Mouse (Mus musculus) heart, adult 11 months (tissue): Measurements from ENCODE around the gene Crygd.
A peak's percentile ranks its signal among the peaks of the same experiment; 100 is the strongest.

Experiments
- DNase-seq: peaks from one replicate; pipeline ENCODE4 v3.0.0; 2022

Crygd gene

GRCm38 (mm10) chr1:65063352-65063751, at the start of gene Crygd:
TSS of gene Crygd (minus strand) at chr1:65063452.
- no peak for DNase-seq

- peak; percentile 94 for DNase-seq
Measured at GRCm38 (mm10) chr1:65112807-65113196, 49.5 kb upstream of the Crygd start.

GRCm38 (mm10) chr1:65112031-65112806, 49.0 kb upstream of the Crygd start:
- DNase-seq: no peak

- peak; percentile 82 for DNase-seq
Measured at GRCm38 (mm10) chr1:65109756-65110435, 46.6 kb upstream of the Crygd start.

DNA sequence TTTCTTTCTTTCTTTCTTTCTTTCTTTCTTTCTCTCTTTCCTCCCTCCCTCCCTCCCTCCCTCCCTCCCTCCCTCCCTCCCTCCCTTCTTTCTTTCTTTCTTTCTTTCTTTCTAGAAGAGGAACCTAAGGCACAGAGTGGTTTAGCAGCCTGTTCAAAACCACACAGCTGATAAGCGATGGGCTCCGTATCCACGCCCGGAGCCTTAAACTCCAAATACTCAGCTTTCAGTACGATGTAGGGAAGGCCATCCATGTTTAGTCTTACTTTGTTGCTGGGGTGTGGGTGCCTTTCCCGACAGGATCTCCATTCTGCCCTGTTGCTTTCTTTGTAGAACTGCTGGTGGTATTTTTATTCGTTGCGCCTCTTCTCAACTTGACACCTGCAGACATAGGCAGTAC, 45.9 kb upstream of the Crygd start:
- DNase-seq: no peak

GRCm38 (mm10) chr1:65107654-65108279, 44.5 kb upstream of the Crygd start:
- DNase-seq: no peak

DNA sequence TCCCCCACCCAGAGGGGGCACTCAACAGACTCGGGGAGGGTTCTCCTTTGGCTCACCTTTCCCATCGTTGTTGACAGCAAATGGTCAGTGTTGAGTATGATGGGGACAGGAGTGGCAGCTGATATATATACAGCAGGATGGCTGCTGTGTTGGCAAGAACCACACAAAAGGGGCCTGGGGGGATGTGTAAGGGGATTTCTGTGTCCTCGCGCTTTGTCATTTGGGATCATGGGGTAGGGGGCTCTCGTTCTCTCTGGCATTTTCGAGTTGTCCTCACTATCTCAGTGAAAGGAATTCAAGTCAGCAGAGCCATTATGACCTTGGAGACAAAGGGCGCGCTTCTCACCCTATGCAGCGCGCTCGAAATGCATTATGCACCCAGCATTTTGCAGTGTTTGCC, 40.0 kb upstream of the Crygd start, which contains the start of gene Cryga:
Gene Cryga (minus strand): TSS at position 101 of the 400 bp plus-strand sequence.
- no peak for DNase-seq

- DNase-seq: no peak
Measured at GRCm38 (mm10) chr1:65096953-65097352, 33.7 kb upstream of the Crygd start.

DNA sequence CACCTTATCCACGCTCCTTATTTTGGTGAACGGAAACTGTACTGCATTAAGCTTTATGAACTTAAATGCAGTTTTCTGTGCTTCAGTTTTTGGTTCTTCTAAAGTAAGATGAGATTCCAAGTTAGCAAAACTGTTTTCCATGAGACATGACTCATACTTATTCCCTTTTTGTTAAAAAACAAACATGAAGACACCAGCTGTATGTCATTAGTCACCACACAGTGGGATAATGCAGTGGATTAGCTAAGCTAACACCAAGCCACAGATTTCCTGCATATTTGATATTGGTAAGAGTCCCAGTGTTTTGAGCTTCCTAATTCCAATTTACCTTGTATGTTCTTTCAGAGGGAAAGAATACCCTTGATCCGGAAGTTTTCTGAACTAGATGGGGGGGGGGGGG, 28.3 kb upstream of the Crygd start:
- no peak for DNase-seq

GRCm38 (mm10) chr1:65090370-65090769, 27.1 kb upstream of the Crygd start:
- DNase-seq: peak; percentile 92

- no peak for DNase-seq
Measured at GRCm38 (mm10) chr1:65088567-65089356, 25.5 kb upstream of the Crygd start.

DNA sequence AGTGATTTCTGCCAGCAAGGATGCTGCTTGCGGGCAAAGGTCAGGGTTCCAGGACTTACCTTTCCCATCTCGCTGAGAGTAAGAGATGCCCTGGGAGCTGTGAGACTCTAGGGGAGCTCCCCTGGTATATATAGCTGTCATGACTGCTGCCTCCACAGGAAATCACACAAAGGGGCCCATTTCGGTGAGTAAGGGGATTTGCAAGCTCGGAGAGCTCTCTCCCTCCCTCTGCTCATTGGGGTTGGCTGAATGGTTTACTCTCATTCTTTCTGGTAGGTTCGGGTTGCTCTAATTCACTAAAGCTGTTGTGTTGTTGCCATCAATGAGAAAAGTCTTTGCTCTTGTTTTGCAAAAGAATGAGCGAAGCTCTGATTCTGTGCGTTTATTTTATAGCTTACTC, 18.9 kb upstream of the Crygd start, which contains the start of gene Crygb:
Gene Crygb (minus strand): TSS at position 101 of the 400 bp plus-strand sequence.
- no peak for DNase-seq

DNA sequence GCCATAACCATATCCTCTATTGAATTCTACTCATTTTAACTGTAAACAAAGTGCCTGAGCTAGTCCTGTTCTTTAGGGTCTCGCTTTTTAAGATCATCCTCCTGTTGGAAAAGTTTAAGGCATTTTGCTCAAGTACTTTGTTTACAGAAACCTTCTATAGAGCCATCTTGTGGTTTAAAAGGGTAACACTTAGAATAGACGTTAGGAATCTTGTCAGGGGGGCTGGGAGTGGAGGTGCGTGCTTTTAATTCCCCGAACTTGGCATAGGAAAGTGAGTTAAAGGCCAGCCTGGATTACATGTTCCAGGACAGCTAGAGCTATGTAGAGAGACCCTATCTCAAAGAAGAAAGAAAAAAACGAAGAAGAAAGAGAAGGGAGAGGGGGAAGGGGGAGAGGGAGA, 12.4 kb upstream of the Crygd start:
- peak; percentile 39 for DNase-seq

GRCm38 (mm10) chr1:65073589-65073988, 10.3 kb upstream of the Crygd start, which contains the start of gene Crygc:
TSS of gene Crygc (minus strand) at chr1:65073689.
- DNase-seq: peak; percentile 1

GRCm38 (mm10) chr1:65067842-65068241, 4.6 kb upstream of the Crygd start:
- peak; percentile 10 for DNase-seq

DNA sequence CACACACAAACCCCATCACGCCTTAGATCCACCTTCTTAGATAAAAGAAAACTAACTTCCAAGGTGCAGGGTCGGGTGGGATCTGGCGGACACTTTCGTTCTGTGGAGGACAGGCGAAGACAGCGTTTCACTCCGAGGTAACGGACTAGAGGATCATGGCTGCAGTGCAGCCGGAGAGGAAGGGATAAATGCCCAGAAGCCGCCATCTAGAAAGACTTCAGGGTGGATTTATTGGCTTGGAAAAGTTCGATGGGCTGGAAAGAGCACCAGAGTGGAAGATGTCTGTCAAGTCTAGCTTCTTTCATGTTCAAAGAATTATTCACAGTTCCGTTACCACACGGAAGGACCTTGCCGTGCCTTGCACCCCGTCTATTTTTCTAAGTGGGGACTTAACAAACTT, 949 bp upstream of the Crygd start:
- DNase-seq: peak; percentile 64

DNA sequence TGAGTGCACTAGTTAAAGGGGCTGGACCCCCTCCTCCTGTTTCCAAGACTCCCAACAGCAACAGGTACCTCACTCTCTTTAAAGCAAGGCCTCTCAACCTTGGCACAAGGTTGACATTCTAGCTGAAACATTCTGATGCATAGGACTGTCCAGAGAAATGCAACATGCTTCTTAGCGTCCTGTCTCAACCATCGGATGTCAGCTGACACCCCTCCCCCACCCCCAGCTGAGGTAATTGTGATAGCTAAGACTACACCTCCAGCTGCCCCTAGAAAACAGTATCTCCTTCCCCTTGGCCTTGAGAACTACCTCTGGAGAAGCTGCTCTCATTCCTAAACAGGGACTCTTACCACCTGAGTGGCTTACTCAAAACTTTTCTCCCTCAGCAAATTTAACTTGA, 11.1 kb downstream of the Crygd start:
- DNase-seq: peak; percentile 46

- peak; percentile 64 for DNase-seq
Measured at GRCm38 (mm10) chr1:65051696-65052095, 11.6 kb downstream of the Crygd start.

DNA sequence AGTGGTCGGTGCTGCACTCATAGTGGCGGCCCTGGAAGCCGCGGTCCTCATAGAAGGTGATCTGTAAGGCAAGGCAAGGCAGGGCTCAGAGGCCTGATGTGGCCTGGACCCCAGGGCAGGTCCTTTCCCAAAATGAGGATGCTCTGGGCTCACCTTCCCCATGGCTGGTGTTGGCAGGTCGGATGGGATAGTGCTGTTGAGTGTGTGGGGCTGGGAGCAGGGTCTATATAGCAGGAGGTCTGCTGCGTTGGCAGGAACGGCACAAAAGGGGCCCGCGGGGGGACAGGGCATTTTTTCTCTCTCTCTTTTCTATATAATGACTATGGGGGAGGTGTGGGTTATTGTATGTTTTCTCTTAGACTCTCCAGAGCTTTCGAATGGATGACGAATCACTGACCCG, 12.3 kb downstream of the Crygd start, which contains the start of gene Cryge:
Gene Cryge (minus strand): TSS at position 198 of the 400 bp plus-strand sequence.
- DNase-seq: peak; percentile 57

DNA sequence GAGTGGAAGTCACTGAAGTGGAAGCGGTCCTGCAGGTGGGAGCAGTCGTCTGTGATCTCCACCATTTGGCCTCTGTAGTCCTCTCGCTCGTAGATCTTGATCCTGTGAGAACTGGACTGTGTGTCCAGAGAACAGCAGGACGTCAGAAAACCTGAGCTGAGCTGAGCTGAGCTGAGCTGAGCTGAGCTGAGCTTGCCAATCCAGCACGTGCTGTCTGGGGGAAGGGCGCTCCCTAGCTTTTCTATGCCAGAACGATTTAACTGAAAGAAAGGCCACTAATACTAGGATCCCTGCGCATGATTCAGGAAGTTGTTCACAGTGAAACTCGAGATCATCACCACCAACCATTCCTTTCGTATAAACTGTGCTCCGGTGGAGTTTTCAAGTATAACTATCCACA, 14.5 kb downstream of the Crygd start:
- DNase-seq: peak; percentile 86

DNA sequence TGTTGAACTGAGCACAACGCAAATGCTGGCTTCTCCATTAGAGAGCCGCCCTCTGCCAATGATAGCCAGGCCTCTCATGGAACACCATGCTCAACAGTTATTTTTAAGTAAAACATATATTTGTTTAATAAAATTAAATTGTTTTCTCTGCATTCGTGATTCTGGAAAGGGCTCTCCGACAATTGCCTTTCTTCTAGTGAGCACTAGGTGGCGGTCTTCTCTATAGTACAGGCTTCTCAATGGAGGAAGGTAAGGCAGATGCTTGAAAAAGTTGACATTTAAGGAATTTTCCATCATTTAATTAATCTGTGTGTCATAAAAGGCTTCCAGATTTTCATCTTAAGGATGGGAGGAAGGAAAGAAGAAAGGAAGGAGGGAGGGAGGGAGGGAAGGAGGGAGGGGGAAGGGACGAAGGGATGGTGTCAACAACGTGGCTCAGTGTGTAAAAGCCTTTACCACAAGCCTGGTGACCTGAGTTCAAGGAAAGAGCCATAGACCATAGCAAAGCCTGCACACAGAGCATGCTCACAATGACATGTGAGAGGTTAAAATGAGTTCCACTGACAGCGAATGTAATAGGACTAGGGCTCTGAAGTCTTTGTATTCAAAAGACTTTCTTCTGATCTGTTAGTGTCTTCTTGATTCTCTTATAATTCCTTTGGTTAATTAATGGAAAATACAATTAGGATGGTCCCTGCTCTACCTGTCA, 16.7 kb downstream of the Crygd start:
- DNase-seq: peak; percentile 55

- peak; percentile 36 for DNase-seq
Measured at GRCm38 (mm10) chr1:65043433-65043832, 19.8 kb downstream of the Crygd start.
